Mouse (Mus musculus) spleen, adult 10 weeks (tissue): ENCODE measurements around the gene Pik3c2g. TPM values are rescaled to one million over a fixed set of nuclear protein-coding genes. Genes with fewer than 3 reads are reported as not detected.

Experiments
- polyA plus RNA-seq: library from polyadenylated mRNA; stranded (reverse); fragments of 350-450 nt; fragmentation: Illumina TruSeq; extraction: RNeasy Lipid Tissue Mini Kit (QIAGEN cat#74804); gene quantifications from one replicate; pipeline ENCODE4 v1.2.3, GENCODE M21; 2015; ENCODE audit warnings: low replicate concordance; ENCODE audit not compliant: insufficient read depth

Pik3c2g gene
- not detected for polyA plus RNA-seq

DNA sequence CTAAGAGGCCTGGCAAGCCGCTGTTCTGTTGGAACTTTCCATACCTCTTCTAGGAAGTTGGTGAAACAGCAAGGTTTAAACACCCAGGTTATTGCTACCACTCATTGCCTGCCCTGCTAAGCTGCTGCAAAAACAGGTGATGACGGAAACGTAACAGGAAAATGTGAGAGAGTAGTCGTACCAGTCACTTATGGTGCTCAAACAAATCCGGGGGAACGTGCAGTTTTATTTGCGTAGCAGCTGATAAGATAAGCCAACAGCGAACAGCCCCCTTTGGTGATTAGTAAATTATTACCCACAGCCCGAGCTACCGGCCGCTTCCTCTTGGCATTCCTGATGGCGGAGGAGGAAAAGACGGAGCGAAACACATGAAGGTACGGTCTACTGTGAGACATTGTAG is at the start of gene Pik3c2g:
TSS of gene Pik3c2g (plus strand) at position 330 of the 400 bp plus-strand sequence.

Other genes starting within 250 kb of the Pik3c2g start
- not detected for gene Rergl, start 85.2 kb upstream of the Pik3c2g start, polyA plus RNA-seq